Mouse (Mus musculus) limb, embryonic 14.5 days (tissue): ENCODE data around the gene Kcnmb3. TPM values are rescaled to one million over a fixed set of nuclear protein-coding genes. Genes with fewer than 3 reads are reported as not detected.
A peak's percentile ranks its signal among the peaks of the same experiment; 100 is the strongest.

ENCODE experiments used
- ATAC-seq: fragments of 200-750 bp; cut with Nextera tagmentation; 2 replicates; pipeline ENCODE4 v1.8.0; 2017; ENCODE audit warnings: low read depth, moderate number of reproducible peaks, moderate TSS enrichment; ENCODE audit not compliant: low FRiP score
- DNase-seq: peaks from one replicate; pipeline ENCODE4 v3.0.0-alpha.2; 2015; ENCODE audit warnings: low spot score
- H3K27ac ChIP-seq: fragments of 300-500 bp; sonication (generic); replicated peaks from 2 replicates; pipeline ENCODE4 v1.5.1; 2014; ENCODE audit warnings: low read depth, mild to moderate bottlenecking, low read length, moderate library complexity, mixed read lengths
- H3K27me3 ChIP-seq: fragments of 300-500 bp; sonication (generic); 2 replicates; pipeline ENCODE4 v1.6.1; 2014; ENCODE audit warnings: low read length, mixed read lengths; ENCODE audit not compliant: control insufficient read depth, insufficient read depth
- H3K36me3 ChIP-seq: fragments of 300-500 bp; sonication (generic); 2 replicates; pipeline ENCODE4 v1.6.1; 2014; ENCODE audit warnings: mild to moderate bottlenecking, low read length, moderate library complexity, mixed read lengths; ENCODE audit not compliant: control insufficient read depth, insufficient read depth
- H3K4me1 ChIP-seq: fragments of 300-500 bp; sonication (generic); 2 replicates; pipeline ENCODE4 v1.6.1; 2014; ENCODE audit warnings: antibody characterized with exemption, low read length, mixed read lengths; ENCODE audit not compliant: control insufficient read depth, insufficient read depth
- H3K4me2 ChIP-seq: fragments of 300-500 bp; sonication (generic); replicated peaks from 2 replicates; pipeline ENCODE4 v1.6.1; 2014; ENCODE audit warnings: low read depth, mild to moderate bottlenecking, low read length, moderate library complexity; ENCODE audit not compliant: severe bottlenecking
- H3K4me3 ChIP-seq: fragments of 300-500 bp; sonication (generic); replicated peaks from 2 replicates; pipeline ENCODE4 v1.5.1; 2014; ENCODE audit warnings: low read length
- H3K9ac ChIP-seq: fragments of 300-500 bp; sonication (generic); 2 replicates; pipeline ENCODE4 v1.6.1; 2014; ENCODE audit warnings: mild to moderate bottlenecking, low read depth, low read length, moderate library complexity; ENCODE audit not compliant: severe bottlenecking
- H3K9me3 ChIP-seq: fragments of 300-500 bp; sonication (generic); 2 replicates; pipeline ENCODE4 v1.6.1; 2016; ENCODE audit warnings: low read length; ENCODE audit not compliant: control insufficient read depth
- POLR2A ChIP-seq: fragments of 200-500 bp; IDR thresholded peaks from 2 replicates; pipeline ENCODE4 v1.8.0; 2012; ENCODE audit warnings: inconsistent platforms, mild to moderate bottlenecking, moderate library complexity, borderline replicate concordance; ENCODE audit not compliant: insufficient read depth, insufficient read length; ENCODE audit errors: extremely low read depth
- WGBS: fragments of 180-500 bp; shearing (Covaris S2); extraction: QIAGEN DNeasy Blood & Tissue Kit; methylation state at CpG from one replicate; pipeline ENCODE4 v1.1.7; 2014; 5-methylcytosine and 5-hydroxymethylcytosine counted together
- polyA plus RNA-seq, 2 experiments: library from polyadenylated mRNA; depleted of rRNA in 1 of 2; stranded (reverse) in 1 of 2; unstranded in 1 of 2; fragments of >200 nt; fragmentation: Nextera tagmentation in 1 of 2; extraction: Ambion mirVana in 1 of 2; gene quantifications; 2 replicates each; pipeline versions ENCODE4 v1.2.1 to v1.2.3; 2012 to 2014

Gene Kcnmb3
- polyA plus RNA-seq, 2 experiments, result not detected

DNA sequence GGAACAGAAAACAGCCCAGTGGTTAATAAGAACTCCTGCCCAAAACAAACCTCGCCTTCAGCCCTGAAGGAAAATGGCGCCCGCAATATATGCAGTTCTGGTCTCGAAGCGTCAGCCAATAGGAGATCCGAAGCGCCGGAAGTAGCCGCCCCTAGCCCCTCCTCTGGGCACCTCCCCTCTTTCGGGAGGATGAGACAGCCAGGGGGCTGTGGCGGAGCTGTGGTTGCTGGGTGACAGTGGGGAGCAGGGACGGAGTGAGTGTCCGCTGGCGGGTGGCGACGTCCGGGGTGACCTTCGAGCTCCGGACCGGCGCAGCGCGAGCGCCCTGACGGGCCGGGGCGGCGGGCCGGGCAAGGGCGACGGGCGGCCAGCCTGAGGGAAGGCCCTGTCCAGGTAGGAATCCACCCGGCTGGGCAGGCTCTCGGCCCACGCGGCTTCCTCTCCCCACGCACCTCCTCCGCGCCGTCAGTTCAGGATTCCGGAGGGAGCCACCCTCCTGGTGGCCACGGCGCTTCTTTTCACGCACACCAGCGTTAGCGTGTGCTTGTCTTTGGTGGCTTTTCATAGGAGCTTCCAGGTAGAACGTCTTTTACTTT is 37.4 kb upstream of the Kcnmb3 start, which contains the start of gene Mfn1:
Gene Mfn1 (plus strand): TSS at position 163 of the 596 bp plus-strand sequence.
- DNase-seq (peak; percentile 97), ATAC-seq (peak; percentile 99)
- peak within 1 kb of the TSS; percentile 48 for H3K4me2 ChIP-seq
- H3K27me3 ChIP-seq, result no peaks in the 10 kb centered on the region
- peaks cover 3% of the 10 kb centered on the region; the same call in 1 of the 2 replicates for H3K9me3 ChIP-seq
- no peaks in the 10 kb centered on the region for H3K4me1 ChIP-seq
- peaks cover 19% of the 10 kb centered on the region for H3K36me3 ChIP-seq
- H3K4me3 ChIP-seq, result peak within 1 kb of the TSS; percentile 69
- H3K27ac ChIP-seq, result 0 out of 2 replicates have a peak within 1 kb of the TSS, but pooled peaks have one; percentile 3
- peak; percentile 76; the same call in 1 of the 2 replicates for TF ChIP-seq POLR2A
- 2% methylated on average over 45 of the region's 47 CpGs for WGBS
- peak within 1 kb of the TSS; percentile 62 for H3K9ac ChIP-seq

DNA sequence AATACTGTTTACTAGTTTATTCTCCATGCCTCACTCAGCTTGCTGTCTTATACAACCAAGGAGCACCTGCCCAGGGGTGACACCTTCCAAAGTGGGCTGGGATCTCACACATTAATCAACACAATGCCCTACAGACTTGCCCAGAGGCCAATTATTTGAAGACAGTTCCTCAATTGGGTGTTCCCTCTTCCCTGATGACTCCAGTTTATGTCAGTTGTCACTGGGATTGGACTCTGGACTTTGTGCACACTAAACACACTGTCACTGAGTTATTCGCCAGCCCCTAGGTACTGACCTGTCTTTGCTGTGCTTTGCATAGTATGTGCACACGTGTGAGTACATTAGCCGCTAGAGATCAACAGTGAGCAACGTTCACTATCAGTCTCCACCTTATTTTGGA is 35.1 kb upstream of the Kcnmb3 start:
- no peak for ATAC-seq

DNA sequence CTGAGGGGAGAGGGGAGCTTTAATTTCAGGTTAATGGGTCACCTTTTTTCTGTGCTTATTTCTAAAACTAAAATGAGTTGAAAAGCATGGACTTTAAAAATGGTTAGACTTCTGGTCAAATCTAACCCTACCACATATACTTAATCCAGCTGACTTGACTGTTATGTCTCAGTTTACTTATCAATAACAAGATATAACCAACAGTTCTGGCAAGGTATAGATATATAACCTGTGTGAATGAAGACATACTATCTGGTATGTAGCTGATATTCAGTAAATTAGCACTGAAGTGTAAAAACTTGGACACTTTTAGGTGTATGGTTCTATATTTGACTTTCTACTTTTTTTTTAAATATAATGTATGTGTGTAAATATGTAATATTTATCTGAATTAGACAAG is 21.5 kb upstream of the Kcnmb3 start:
- no peak overlapping the region for H3K9ac ChIP-seq
- no peak overlapping the region for H3K4me3 ChIP-seq
- no peak for DNase-seq
- H3K4me1 ChIP-seq, result peaks cover 6% of the 10 kb centered on the region; the same call in 1 of the 2 replicates
- no peaks in the 10 kb centered on the region for H3K9me3 ChIP-seq
- H3K27me3 ChIP-seq, result no peaks in the 10 kb centered on the region
- no peak overlapping the region for H3K27ac ChIP-seq
- no peak overlapping the region for H3K4me2 ChIP-seq
- TF ChIP-seq POLR2A, result no peak
- no peak for ATAC-seq
- H3K36me3 ChIP-seq, result peaks cover 36% of the 10 kb centered on the region

More for the DNA sequence above, 35.1 kb upstream of the Kcnmb3 start:
- no peak overlapping the region for H3K27ac ChIP-seq
- H3K4me1 ChIP-seq, result no peaks in the 10 kb centered on the region
- peaks cover 3% of the 10 kb centered on the region; the same call in 1 of the 2 replicates for H3K9me3 ChIP-seq
- H3K27me3 ChIP-seq, result no peaks in the 10 kb centered on the region
- H3K4me2 ChIP-seq, result no peak overlapping the region
- H3K36me3 ChIP-seq, result peaks cover 20% of the 10 kb centered on the region
- WGBS, result 96% methylated on average over 4 of the region's 4 CpGs
- no peak overlapping the region for H3K9ac ChIP-seq
- no peak overlapping the region for H3K4me3 ChIP-seq
- no peak for DNase-seq
- TF ChIP-seq POLR2A, result no peak

DNA sequence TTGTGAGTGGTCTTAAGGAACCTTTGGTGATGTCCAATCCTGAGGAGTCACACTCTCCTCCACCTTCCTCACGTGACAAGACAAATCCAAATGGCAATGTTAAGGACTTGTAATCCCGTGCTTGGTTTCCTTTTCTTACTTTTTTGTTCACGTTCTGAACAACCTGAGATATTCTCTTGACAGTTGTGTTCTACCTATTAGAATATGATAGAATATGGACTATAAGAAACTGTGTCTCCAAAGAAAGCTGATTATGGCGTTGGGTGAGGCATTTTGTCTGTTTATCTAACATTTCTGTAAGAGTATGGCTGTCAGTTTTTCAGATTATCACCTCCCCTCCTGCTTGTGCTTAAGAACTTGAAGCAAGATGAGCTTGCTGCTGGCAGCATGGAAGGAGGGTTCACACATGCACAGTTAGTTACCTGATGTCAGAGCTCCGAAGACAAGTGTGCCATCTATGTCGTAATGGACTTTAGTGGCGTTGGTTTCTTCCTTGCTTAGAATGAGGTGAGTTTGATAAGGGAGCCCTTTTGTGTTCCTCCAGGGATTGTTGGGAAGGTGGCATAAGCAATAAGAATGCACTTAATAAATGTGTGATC is 20.8 kb upstream of the Kcnmb3 start:
- Histone ChIP-seq H3K4me2 (no peak overlapping the region), H3K27ac (no peak overlapping the region), H3K9me3 (no peaks in the 10 kb centered on the region), H3K9ac (no peak overlapping the region), H3K36me3 (peaks cover 29% of the 10 kb centered on the region), H3K27me3 (no peaks in the 10 kb centered on the region), H3K4me3 (no peak overlapping the region), H3K4me1 (peaks cover 6% of the 10 kb centered on the region; the same call in 1 of the 2 replicates)
- no peak for TF ChIP-seq POLR2A
- no peak for DNase-seq
- WGBS, result 88% methylated on average over 7 of the region's 7 CpGs
- no peak for ATAC-seq

DNA sequence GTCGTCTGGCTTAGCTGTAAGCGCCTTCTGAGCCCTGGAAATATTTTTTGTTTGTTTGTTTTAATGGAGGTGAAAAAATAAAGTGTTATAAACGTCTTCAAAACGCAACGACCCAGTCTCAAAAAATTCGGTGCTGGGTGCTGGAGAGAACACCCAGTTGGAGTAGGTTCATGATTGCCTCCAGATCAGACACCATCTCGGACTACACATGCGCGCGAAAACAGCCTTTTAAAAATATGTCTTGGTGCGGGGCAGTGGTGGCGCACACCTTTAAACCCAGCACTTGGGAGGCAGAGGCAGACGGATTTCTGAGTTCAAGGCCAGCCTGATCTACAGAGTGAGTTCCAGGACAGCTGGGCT is 19.1 kb upstream of the Kcnmb3 start:
- H3K36me3 ChIP-seq, result peaks cover 15% of the 10 kb centered on the region
- H3K9ac ChIP-seq, result peak overlapping the region; percentile 94
- H3K4me2 ChIP-seq, result peak overlapping the region; percentile 75
- no peaks in the 10 kb centered on the region for H3K9me3 ChIP-seq
- 0 out of 2 replicates have a peak overlapping the region, but pooled peaks have one; percentile 46 for H3K27ac ChIP-seq
- DNase-seq, result no peak
- 2% methylated on average over 13 of the region's 13 CpGs for WGBS
- H3K4me3 ChIP-seq, result peak overlapping the region; percentile 95
- peaks cover 6% of the 10 kb centered on the region; the same call in 1 of the 2 replicates for H3K4me1 ChIP-seq
- no peak for ATAC-seq
- no peak for TF ChIP-seq POLR2A
- no peaks in the 10 kb centered on the region for H3K27me3 ChIP-seq
